ENCODE assay signal across 8 mouse cellular contexts in genomic region chr7:97788669-97789483, GRCm38 (mm10). TPM values are rescaled to one million over a fixed set of nuclear protein-coding genes. Genes with fewer than 3 reads are reported as not detected.
A peak's percentile ranks its signal among the peaks of the same experiment; 100 is the strongest.
DNase-seq lines count a peak whose midpoint lies in the region; ATAC-seq and TF ChIP-seq lines count a peak whose summit lies in the region.

No protein-coding gene starts in this region.

- WGBS in embryonic facial prominence, embryonic 12.5 days = under 1% methylated on average over 71 of the region's 84 CpGs
- WGBS in hindbrain, postnatal 0 days = under 1% methylated on average over 60 of the region's 84 CpGs
- WGBS in stomach, embryonic 16.5 days = under 1% methylated on average over 57 of the region's 84 CpGs

- H3K9me3 ChIP-seq in embryonic facial prominence, embryonic 12.5 days = no peaks in the 10 kb centered on the region
- no peaks in the 10 kb centered on the region for H3K9me3 ChIP-seq in hindbrain, postnatal 0 days (ENCODE audit: low read length)
- no peaks in the 10 kb centered on the region for H3K9me3 ChIP-seq in megakaryocyte, embryonic 14.5 days
- no peaks in the 10 kb centered on the region for H3K9me3 ChIP-seq in stomach, embryonic 16.5 days (replicated peaks; ENCODE audit: control insufficient read depth, low read length)

- 0 out of 2 replicates have a peak overlapping the region, but pooled peaks have one; percentile 17 for H3K27ac ChIP-seq in embryonic facial prominence, embryonic 12.5 days
- H3K27ac ChIP-seq in hindbrain, postnatal 0 days = peak overlapping the region; percentile 77
- peak overlapping the region; percentile 82 for H3K27ac ChIP-seq in stomach, embryonic 16.5 days (ENCODE audit: low read length)

- H3K9ac ChIP-seq in embryonic facial prominence, embryonic 12.5 days = peak overlapping the region; percentile 76
- H3K9ac ChIP-seq in hindbrain, postnatal 0 days (replicated peaks; ENCODE audit: low read length) = peak overlapping the region; percentile 88
- H3K9ac ChIP-seq in stomach, embryonic 16.5 days (ENCODE audit: low read length) = peak overlapping the region; percentile 89

- peaks cover 6% of the 10 kb centered on the region; the same call in 1 of the 2 replicates for H3K27me3 ChIP-seq in embryonic facial prominence, embryonic 12.5 days
- H3K27me3 ChIP-seq in hindbrain, postnatal 0 days (ENCODE audit: insufficient read depth, low read length) = no peaks in the 10 kb centered on the region
- peaks cover 52% of the 10 kb centered on the region for H3K27me3 ChIP-seq in megakaryocyte, embryonic 14.5 days (replicated peaks)
- no peaks in the 10 kb centered on the region for H3K27me3 ChIP-seq in stomach, embryonic 16.5 days (ENCODE audit: control insufficient read depth, insufficient read depth, low read length)

- DNase-seq in heart, adult 18-20 months = peak; percentile 17 to 26
- no peak for DNase-seq in heart, postnatal 4 days
- no peak for DNase-seq in hindbrain, postnatal 0 days (ENCODE audit: low spot score)
- DNase-seq in ovary, postnatal 14 days (ENCODE audit: low spot score) = no peak

- peak overlapping the region; percentile 93 for H3K4me2 ChIP-seq in embryonic facial prominence, embryonic 12.5 days (replicated peaks)
- H3K4me2 ChIP-seq in hindbrain, postnatal 0 days (ENCODE audit: low read depth, low read length) = peak overlapping the region; percentile 91
- H3K4me2 ChIP-seq in stomach, embryonic 16.5 days (ENCODE audit: low read depth, low read length) = peak overlapping the region; percentile 92

- ATAC-seq in CD4-positive, CD25-positive, alpha-beta regulatory T cell, adult 4 months = peak; percentile 35
- peak; percentile 59 for ATAC-seq in embryonic facial prominence, embryonic 12.5 days (ENCODE audit: insufficient number of reproducible peaks, insufficient read depth, low FRiP score, low TSS enrichment)
- peak; percentile 40 for ATAC-seq in hindbrain, postnatal 0 days
- peak; percentile 81 for ATAC-seq in stomach, embryonic 16.5 days (ENCODE audit: insufficient read depth, low FRiP score)

- H3K36me3 ChIP-seq in embryonic facial prominence, embryonic 12.5 days = no peaks in the 10 kb centered on the region
- no peaks in the 10 kb centered on the region for H3K36me3 ChIP-seq in hindbrain, postnatal 0 days (ENCODE audit: insufficient read depth, low read length)
- H3K36me3 ChIP-seq in megakaryocyte, embryonic 14.5 days (replicated peaks; ENCODE audit: low read length) = no peaks in the 10 kb centered on the region
- H3K36me3 ChIP-seq in stomach, embryonic 16.5 days (ENCODE audit: control insufficient read depth, insufficient read depth, low read length) = no peaks in the 10 kb centered on the region

- peak overlapping the region; percentile 83 for H3K4me3 ChIP-seq in embryonic facial prominence, embryonic 12.5 days
- peak overlapping the region; percentile 93 for H3K4me3 ChIP-seq in hindbrain, postnatal 0 days (ENCODE audit: low read length)
- H3K4me3 ChIP-seq in megakaryocyte, embryonic 14.5 days (replicated peaks) = peak overlapping the region; percentile 98
- H3K4me3 ChIP-seq in stomach, embryonic 16.5 days (replicated peaks; ENCODE audit: low read length) = peak overlapping the region; percentile 83

- TF ChIP-seq CTCF in hindbrain, postnatal 0 days (IDR thresholded peaks at IDR 0.05; ENCODE audit: low read depth) = no peak

- 0 out of 2 replicates have a peak, but pooled peaks cover 7% of the 10 kb centered on the region for H3K4me1 ChIP-seq in embryonic facial prominence, embryonic 12.5 days
- H3K4me1 ChIP-seq in hindbrain, postnatal 0 days (ENCODE audit: insufficient read depth, low read length) = no peaks in the 10 kb centered on the region
- H3K4me1 ChIP-seq in megakaryocyte, embryonic 14.5 days = peaks cover 14% of the 10 kb centered on the region
- peaks cover 10% of the 10 kb centered on the region for H3K4me1 ChIP-seq in stomach, embryonic 16.5 days (ENCODE audit: control insufficient read depth, insufficient read depth, low read length)

RNA-seq across cellular contexts. Expression of gene Pak1, which starts 0.5 kb away (rescaled TPM):
- total RNA-seq in heart, adult 18-20 months (2021) = 1 to 10 TPM; 1.5 to 2.2 TPM
- 1 to 10 TPM in 1 of 2 experiments, under 1 TPM in 1; 0.91 to 1.8 TPM for total RNA-seq in heart, postnatal 4 days (2021)
- polyA plus RNA-seq in CD4-positive, CD25-positive, alpha-beta regulatory T cell, adult 4 months (2017; shearing (Covaris generic)) = 1 to 10 TPM; 4.7 to 5.8 TPM
- 36.9 and 38.1 TPM in 2 replicates for polyA plus RNA-seq in embryonic facial prominence, embryonic 12.5 days (2016; fragmentation: Nextera tagmentation; extraction: Ambion mirVana)
- 125 and 137 TPM in 2 replicates for total RNA-seq in hindbrain, postnatal 0 days (2014; rRNA removed)
- 111 and 114 TPM in 2 replicates for polyA plus RNA-seq in hindbrain, postnatal 0 days (2015; fragmentation: Nextera tagmentation; extraction: Ambion mirVana)
- polyA plus RNA-seq in megakaryocyte, embryonic 14.5 days (2012; ENCODE audit: insufficient read depth, low replicate concordance) = 0.62 and 3.1 TPM in 2 replicates
- 25.8 and 26.0 TPM in 2 replicates for polyA plus RNA-seq in stomach, embryonic 16.5 days (2015; fragmentation: Nextera tagmentation; extraction: Ambion mirVana)

RNA-seq across cellular contexts. Expression of gene Aqp11, which starts 50.8 kb away (rescaled TPM):
- total RNA-seq in heart, adult 18-20 months (2021) = 1 to 10 TPM; 1.5 to 1.7 TPM
- 1 to 10 TPM; 1.1 to 1.9 TPM for total RNA-seq in heart, postnatal 4 days (2021)
- polyA plus RNA-seq in CD4-positive, CD25-positive, alpha-beta regulatory T cell, adult 4 months (2017; shearing (Covaris generic)) = 1 to 10 TPM; 1.2 to 1.7 TPM
- polyA plus RNA-seq in embryonic facial prominence, embryonic 12.5 days (2016; fragmentation: Nextera tagmentation; extraction: Ambion mirVana) = 5.0 and 6.6 TPM in 2 replicates
- total RNA-seq in hindbrain, postnatal 0 days (2014; rRNA removed) = 15.0 and 16.0 TPM in 2 replicates
- polyA plus RNA-seq in hindbrain, postnatal 0 days (2015; fragmentation: Nextera tagmentation; extraction: Ambion mirVana) = 29.4 and 29.5 TPM in 2 replicates
- polyA plus RNA-seq in megakaryocyte, embryonic 14.5 days (2012; ENCODE audit: insufficient read depth, low replicate concordance) = 0.54 TPM in 1 of 2 replicates, not detected in the other
- polyA plus RNA-seq in stomach, embryonic 16.5 days (2015; fragmentation: Nextera tagmentation; extraction: Ambion mirVana) = 17.5 and 20.7 TPM in 2 replicates

Comparison
In these comparisons a context has a peak if more than half of its experiments do, and no peak if none do; other contexts are left out.
1. DNase-seq: peak in heart, adult 18-20 months (2 of 2); none in heart, postnatal 4 days (single experiment), hindbrain, postnatal 0 days (single experiment) and ovary, postnatal 14 days (single experiment).
2. H3K27ac ChIP-seq: peak in every context shown above with its lines; median percentile 82 in stomach, embryonic 16.5 days; 77 in hindbrain, postnatal 0 days; 17 in embryonic facial prominence, embryonic 12.5 days.
3. Peak in every context shown above with its lines, with median percentiles within 50 percentile points of each other: ATAC-seq, H3K4me2 ChIP-seq, H3K4me3 ChIP-seq and H3K9ac ChIP-seq.